Mouse (Mus musculus) lung, postnatal 0 days (tissue): ENCODE data around the gene B4galnt1. TPM values are rescaled to one million over a fixed set of nuclear protein-coding genes. Genes with fewer than 3 reads are reported as not detected.
A peak's percentile ranks its signal among the peaks of the same experiment; 100 is the strongest.

Experiments used
- ATAC-seq: fragments of 200-750 bp; cut with Nextera tagmentation; 2 replicates; pipeline ENCODE4 v1.8.0; 2017; ENCODE audit warnings: moderate library complexity
- DNase-seq: peaks from one replicate; pipeline ENCODE4 v3.0.0-alpha.2; 2016; ENCODE audit warnings: low spot score
- H3K27ac ChIP-seq: fragments of 300-500 bp; sonication (generic); 2 replicates; pipeline ENCODE4 v1.5.1; 2014; ENCODE audit warnings: antibody characterized with exemption, mild to moderate bottlenecking, low read length, mixed read lengths
- H3K27me3 ChIP-seq: fragments of 300-500 bp; sonication (generic); replicated peaks from 2 replicates; pipeline ENCODE4 v1.6.1; 2014; ENCODE audit warnings: low read length, mixed read lengths; ENCODE audit not compliant: insufficient read depth
- H3K36me3 ChIP-seq: fragments of 300-500 bp; sonication (generic); 2 replicates; pipeline ENCODE4 v1.6.1; 2014; ENCODE audit warnings: low read length, mixed read lengths; ENCODE audit not compliant: insufficient read depth
- H3K4me1 ChIP-seq: fragments of 300-500 bp; sonication (generic); 2 replicates; pipeline ENCODE4 v1.6.1; 2014; ENCODE audit warnings: antibody characterized with exemption, low read depth, low read length, mixed read lengths; ENCODE audit not compliant: insufficient read depth
- H3K4me2 ChIP-seq: fragments of 300-500 bp; sonication (generic); replicated peaks from 2 replicates; pipeline ENCODE4 v1.6.1; 2014; ENCODE audit warnings: low read depth, mild to moderate bottlenecking, low read length, moderate library complexity, mixed read lengths
- H3K4me3 ChIP-seq: fragments of 300-500 bp; sonication (generic); 2 replicates; pipeline ENCODE4 v1.5.1; 2014; ENCODE audit warnings: low read depth, low read length
- H3K9ac ChIP-seq: fragments of 300-500 bp; sonication (generic); replicated peaks from 2 replicates; pipeline ENCODE4 v1.6.1; 2014; ENCODE audit warnings: low read depth, mild to moderate bottlenecking
- H3K9me3 ChIP-seq: fragments of 300-500 bp; sonication (generic); 2 replicates; pipeline ENCODE4 v1.6.1; 2016; ENCODE audit warnings: low read length, mixed read lengths
- CTCF ChIP-seq: IDR thresholded peaks from 2 replicates; pipeline ENCODE4 v1.5.1; 2016; ENCODE audit warnings: antibody characterized with exemption, mild to moderate bottlenecking
- EP300 ChIP-seq: IDR thresholded peaks from 2 replicates; pipeline ENCODE4 v1.6.1; 2016; ENCODE audit warnings: antibody characterized with exemption, mild to moderate bottlenecking, control low read depth
- WGBS: fragments of 180-500 bp; shearing (Covaris S2); extraction: QIAGEN DNeasy Blood & Tissue Kit; methylation state at CpG from one replicate; pipeline ENCODE4 v1.1.7; 2014; 5-methylcytosine and 5-hydroxymethylcytosine counted together
- polyA plus RNA-seq: library from polyadenylated mRNA; unstranded; fragments of >200 nt; fragmentation: Nextera tagmentation; extraction: Ambion mirVana; gene quantifications from 2 replicates; pipeline ENCODE4 v1.2.1, GENCODE M21; 2015

B4galnt1 gene
- polyA plus RNA-seq, 1 experiment from 2014 or later: 9.6 TPM

DNA sequence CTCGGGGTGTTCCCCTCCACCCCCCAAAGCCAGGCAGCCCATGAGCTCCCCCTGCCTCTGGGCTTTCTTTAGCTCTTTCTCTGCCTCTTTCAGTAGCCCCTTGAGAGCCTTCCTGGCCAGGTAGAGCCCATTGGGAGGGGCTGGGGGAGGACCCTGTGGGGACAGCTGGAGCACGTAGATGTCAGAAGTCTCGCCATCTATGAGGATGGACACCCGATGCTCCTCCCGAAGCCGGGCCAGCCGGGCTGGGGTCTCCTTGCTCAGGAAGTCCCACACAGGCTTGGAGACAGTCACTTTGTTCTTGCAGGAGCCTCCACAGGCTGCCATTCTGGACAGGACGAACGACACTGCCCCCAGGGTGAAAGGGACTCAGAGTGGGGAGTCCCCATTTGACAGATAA, 28.0 kb downstream of the B4galnt1 start:
- Histone ChIP-seq H3K4me3 (no peak overlapping the region), H3K4me2 (no peak overlapping the region), H3K36me3 (no peaks in the 10 kb centered on the region), H3K4me1 (peaks cover 20% of the 10 kb centered on the region; the same call in 1 of the 2 replicates), H3K27me3 (peaks cover 2% of the 10 kb centered on the region; the same call in 1 of the 2 replicates), H3K9ac (no peak overlapping the region), H3K27ac (no peak overlapping the region), H3K9me3 (no peaks in the 10 kb centered on the region)
- DNase-seq: no peak
- 82% methylated on average over 9 of the region's 9 CpGs for WGBS
- no peak for ATAC-seq
- TF ChIP-seq CTCF: no peak
- TF ChIP-seq EP300: no peak

DNA sequence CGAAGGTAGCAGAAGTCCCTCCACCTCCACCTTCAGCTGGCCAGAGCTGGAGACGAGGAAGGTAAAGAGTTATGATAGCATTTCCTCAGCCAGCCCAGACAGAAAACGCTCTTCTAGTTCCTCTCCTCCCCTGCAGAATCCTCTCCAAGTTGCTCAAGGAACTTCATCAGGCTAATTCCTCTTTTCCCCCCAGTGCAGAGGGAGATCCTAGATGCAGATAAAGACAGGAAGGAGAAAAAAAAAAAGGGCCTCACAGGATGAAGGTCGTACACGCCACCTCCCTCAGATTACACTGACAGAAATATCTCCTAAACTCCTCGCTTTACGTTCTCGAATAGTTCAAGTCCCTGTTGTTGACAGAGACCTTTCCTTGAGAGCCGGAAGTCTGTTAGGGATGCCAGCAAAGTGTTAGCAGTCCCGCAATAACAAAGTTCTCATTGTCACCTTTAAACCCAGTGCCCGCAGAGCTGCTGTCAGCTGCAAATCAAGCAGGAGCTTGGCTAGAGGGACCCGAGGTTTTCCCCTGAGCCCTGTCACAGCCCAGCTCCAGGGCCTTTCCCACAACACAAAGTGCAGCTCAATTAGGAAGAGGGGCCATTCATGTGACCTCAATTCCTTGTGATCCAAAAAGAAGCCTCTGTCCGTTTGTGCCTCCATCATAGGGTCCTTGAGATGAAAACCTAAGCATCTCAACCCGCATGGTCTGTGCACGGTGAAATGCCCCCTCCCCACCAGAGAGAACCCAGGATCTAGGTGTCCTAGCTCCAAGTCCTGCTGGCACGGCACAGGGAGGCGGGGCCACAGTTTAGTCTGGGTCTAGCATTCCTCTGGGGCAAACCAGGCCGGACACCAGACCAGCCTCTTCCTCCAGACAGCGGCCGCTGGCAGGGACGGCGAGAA, 29.7 kb downstream of the B4galnt1 start:
- peak; percentile 73 for DNase-seq
- peak overlapping the region; percentile 92 for H3K27ac ChIP-seq
- peak overlapping the region; percentile 64 for H3K4me3 ChIP-seq
- peak overlapping the region; percentile 67 for H3K9ac ChIP-seq
- no peaks in the 10 kb centered on the region for H3K9me3 ChIP-seq
- peaks cover 10% of the 10 kb centered on the region; the same call in 1 of the 2 replicates for H3K4me1 ChIP-seq
- peak overlapping the region; percentile 95 for H3K4me2 ChIP-seq
- WGBS: 4% methylated on average over 22 of the region's 22 CpGs
- H3K27me3 ChIP-seq: no peaks in the 10 kb centered on the region
- peak; percentile 58 for ATAC-seq
- H3K36me3 ChIP-seq: 0 out of 2 replicates have a peak, but pooled peaks cover 5% of the 10 kb centered on the region
- TF ChIP-seq CTCF: no peak
- no peak for TF ChIP-seq EP300

- Histone ChIP-seq H3K9me3 (no peaks in the 10 kb centered on the region), H3K36me3 (0 out of 2 replicates have a peak, but pooled peaks cover 12% of the 10 kb centered on the region), H3K27me3 (no peaks in the 10 kb centered on the region), H3K27ac (peak within 1 kb of the TSS; percentile 92), H3K4me2 (peak within 1 kb of the TSS; percentile 95), H3K4me1 (peaks cover 5% of the 10 kb centered on the region; the same call in 1 of the 2 replicates), H3K4me3 (peak within 1 kb of the TSS; percentile 64), H3K9ac (peak within 1 kb of the TSS; percentile 67)
- TF ChIP-seq CTCF (no peak), EP300 (no peak)
- 1% methylated on average over 24 of the region's 47 CpGs for WGBS
- peak; percentile 41 for ATAC-seq
- DNase-seq: peak; percentile 55
These were observed 30.5 kb downstream of the B4galnt1 start, which contains the start of gene Dtx3 for GRCm38 (mm10) chr10:127195328-127196129. Gene Dtx3, minus strand, starts transcription at chr10:127195728.

GRCm38 (mm10) chr10:127196392-127196791, 31.4 kb downstream of the B4galnt1 start:
- Histone ChIP-seq H3K9me3 (no peaks in the 10 kb centered on the region), H3K9ac (peak overlapping the region; percentile 67; the same call in 1 of the 2 replicates), H3K27ac (peak overlapping the region; percentile 92), H3K4me2 (peak overlapping the region; percentile 95), H3K36me3 (0 out of 2 replicates have a peak, but pooled peaks cover 12% of the 10 kb centered on the region), H3K4me3 (peak overlapping the region; percentile 64), H3K4me1 (peaks cover 5% of the 10 kb centered on the region; the same call in 1 of the 2 replicates), H3K27me3 (no peaks in the 10 kb centered on the region)
- peak; percentile 86 for ATAC-seq
- TF ChIP-seq CTCF (no peak), EP300 (no peak)
- DNase-seq: peak; percentile 93
- WGBS: 12% methylated on average over 5 of the region's 5 CpGs

DNA sequence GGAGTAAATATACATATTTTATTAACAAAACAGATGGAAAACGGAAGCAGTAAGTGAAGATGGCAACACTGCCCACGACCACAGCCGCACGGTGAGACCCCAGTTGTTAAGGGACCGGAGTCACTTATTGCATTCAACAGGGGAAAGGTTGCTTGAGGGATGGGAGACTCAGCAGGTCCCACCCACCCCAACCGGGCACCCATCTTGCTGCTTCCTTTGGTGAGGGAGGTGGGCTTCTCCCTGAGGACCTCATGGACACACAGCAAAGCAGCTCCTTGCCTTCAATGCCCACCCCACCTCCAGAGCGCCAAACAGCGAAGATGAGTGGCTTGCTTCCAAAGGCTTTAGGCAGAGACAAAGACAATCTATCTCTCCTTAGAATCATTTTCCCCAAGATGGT, 32.1 kb downstream of the B4galnt1 start:
- ATAC-seq: no peak
- H3K27ac ChIP-seq: no peak overlapping the region
- H3K4me2 ChIP-seq: no peak overlapping the region
- WGBS: 86% methylated on average over 8 of the region's 8 CpGs
- peaks cover 13% of the 10 kb centered on the region; the same call in 1 of the 2 replicates for H3K36me3 ChIP-seq
- DNase-seq: no peak
- H3K27me3 ChIP-seq: no peaks in the 10 kb centered on the region
- no peak overlapping the region for H3K9ac ChIP-seq
- no peaks in the 10 kb centered on the region for H3K9me3 ChIP-seq
- H3K4me3 ChIP-seq: no peak overlapping the region
- H3K4me1 ChIP-seq: peaks cover 5% of the 10 kb centered on the region; the same call in 1 of the 2 replicates
- no peak for TF ChIP-seq CTCF
- no peak for TF ChIP-seq EP300
